Mouse (Mus musculus): ENCODE results near the gene Ntrk3. TPM values are rescaled to one million over a fixed set of nuclear protein-coding genes. Genes with fewer than 3 reads are reported as not detected.

Ntrk3 gene
- polyA plus RNA-seq, 1 experiment from 2014 or later: 1.3 TPM

DNA sequence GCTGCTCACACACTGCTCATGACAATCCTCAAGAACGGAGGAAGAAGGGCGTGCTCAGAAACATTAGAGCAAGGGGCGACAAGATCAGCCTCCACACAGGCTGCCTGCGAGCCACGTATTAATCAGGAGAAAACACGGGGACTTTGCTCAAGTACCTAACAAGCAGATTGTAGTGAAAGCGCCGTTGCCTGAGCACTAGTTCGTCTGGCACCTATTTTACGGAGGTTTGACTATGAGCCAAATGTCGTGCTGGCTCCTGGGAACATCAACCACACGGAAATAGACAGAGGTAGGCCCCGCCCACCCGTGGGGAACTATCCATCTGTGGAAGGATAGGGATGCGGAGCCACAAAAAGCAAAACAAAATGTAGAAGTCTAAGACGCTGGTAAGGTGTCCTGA is 68.4 kb downstream of the Ntrk3 start:
- H3K4me1 ChIP-seq (replicated peaks; ENCODE audit: insufficient read depth, low read length): no peaks in the 10 kb centered on the region
- 81% methylated on average over 16 of the region's 16 CpGs for whole genome bisulfite sequencing
- no peak overlapping the region for H3K9ac ChIP-seq (ENCODE audit: low read depth, low read length)
- TF ChIP-seq CTCF (IDR thresholded peaks at IDR 0.05; ENCODE audit: low read depth): no peak
- H3K27ac ChIP-seq: no peak overlapping the region
- no peaks in the 10 kb centered on the region for H3K9me3 ChIP-seq (replicated peaks; ENCODE audit: low read length)
- DNase-seq (ENCODE audit: low spot score): no peak
- no peak overlapping the region for H3K4me2 ChIP-seq (ENCODE audit: low read length)
- H3K27me3 ChIP-seq (ENCODE audit: insufficient read depth, low read length): no peaks in the 10 kb centered on the region
- ATAC-seq (replicated peaks; ENCODE audit: low FRiP score, low read depth): no peak
- H3K36me3 ChIP-seq (ENCODE audit: insufficient read depth, low read length): no peaks in the 10 kb centered on the region
- no peak overlapping the region for H3K4me3 ChIP-seq (replicated peaks; ENCODE audit: low read depth, low read length)

DNA sequence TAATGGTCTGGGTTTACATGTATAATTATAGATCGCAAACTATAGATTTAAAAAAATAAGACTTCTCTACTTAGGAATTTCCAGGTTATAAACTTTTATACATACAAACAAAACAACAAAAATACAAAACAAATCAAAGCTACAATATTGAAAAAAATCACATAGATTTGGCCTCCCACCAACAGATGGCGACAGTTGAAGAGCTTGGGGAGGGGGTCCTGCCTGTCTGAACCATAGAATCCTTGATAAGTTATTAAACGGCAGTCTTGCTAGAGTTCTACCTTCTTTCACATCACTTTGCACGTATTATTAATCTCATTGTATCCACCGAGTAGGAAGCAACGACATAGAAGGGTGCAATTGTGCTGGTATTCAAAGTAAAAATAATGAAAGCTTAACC is 68.9 kb downstream of the Ntrk3 start:
- WGBS: 89% methylated on average over 6 of the region's 6 CpGs

DNA sequence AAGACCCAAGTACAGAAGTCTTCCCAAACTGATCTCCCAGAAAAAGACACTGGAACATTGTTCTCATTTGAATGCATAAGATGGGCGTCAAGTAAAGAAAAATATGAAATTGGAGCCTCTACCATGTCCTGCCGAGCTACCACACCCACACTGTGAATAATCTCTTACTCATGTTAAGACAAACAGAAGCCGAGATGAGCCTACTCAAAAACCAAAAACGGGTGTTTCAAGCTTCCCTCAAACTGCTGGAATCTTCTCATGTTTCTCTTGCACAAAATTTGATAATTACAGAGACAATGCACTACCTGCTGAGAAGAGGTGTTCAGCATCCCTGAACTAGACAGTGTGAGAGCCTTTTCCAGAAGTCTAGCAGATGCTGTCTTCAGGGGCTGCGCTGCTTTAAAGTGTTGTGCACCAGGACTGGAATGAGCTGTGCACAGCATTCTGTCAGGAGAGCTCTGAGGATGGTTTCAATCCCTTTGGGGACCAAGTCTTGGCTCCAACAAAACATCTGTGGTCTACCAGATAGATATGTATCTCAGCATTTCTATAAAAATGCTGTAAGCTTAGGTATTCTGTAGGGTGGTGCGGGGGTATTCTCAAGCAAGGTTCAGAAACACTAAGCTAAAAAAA is 69.7 kb downstream of the Ntrk3 start:
- no peak for TF ChIP-seq CTCF (IDR thresholded peaks at IDR 0.05; ENCODE audit: low read depth)
- Histone ChIP-seq H3K4me2 (ENCODE audit: low read length) (no peak overlapping the region), H3K4me1 (replicated peaks; ENCODE audit: insufficient read depth, low read length) (no peaks in the 10 kb centered on the region), H3K27ac (no peak overlapping the region), H3K36me3 (ENCODE audit: insufficient read depth, low read length) (no peaks in the 10 kb centered on the region), H3K4me3 (replicated peaks; ENCODE audit: low read depth, low read length) (no peak overlapping the region), H3K27me3 (ENCODE audit: insufficient read depth, low read length) (no peaks in the 10 kb centered on the region), H3K9ac (ENCODE audit: low read depth, low read length) (no peak overlapping the region), H3K9me3 (replicated peaks; ENCODE audit: low read length) (no peaks in the 10 kb centered on the region)
- DNase-seq (ENCODE audit: low spot score) (no peak), ATAC-seq (replicated peaks; ENCODE audit: low FRiP score, low read depth) (no peak)
- WGBS: 81% methylated on average over 6 of the region's 6 CpGs

More for the DNA sequence above, 68.9 kb downstream of the Ntrk3 start:
- Histone ChIP-seq H3K27ac (no peak overlapping the region), H3K4me2 (ENCODE audit: low read length) (no peak overlapping the region), H3K27me3 (ENCODE audit: insufficient read depth, low read length) (no peaks in the 10 kb centered on the region), H3K9ac (ENCODE audit: low read depth, low read length) (no peak overlapping the region), H3K4me3 (replicated peaks; ENCODE audit: low read depth, low read length) (no peak overlapping the region), H3K4me1 (replicated peaks; ENCODE audit: insufficient read depth, low read length) (no peaks in the 10 kb centered on the region), H3K9me3 (replicated peaks; ENCODE audit: low read length) (no peaks in the 10 kb centered on the region), H3K36me3 (ENCODE audit: insufficient read depth, low read length) (no peaks in the 10 kb centered on the region)
- ATAC-seq (replicated peaks; ENCODE audit: low FRiP score, low read depth) (no peak), DNase-seq (ENCODE audit: low spot score) (no peak)
- no peak for TF ChIP-seq CTCF (IDR thresholded peaks at IDR 0.05; ENCODE audit: low read depth)

- H3K9me3 ChIP-seq (replicated peaks; ENCODE audit: low read length): no peaks in the 10 kb centered on the region
- no peak overlapping the region for H3K4me3 ChIP-seq (replicated peaks; ENCODE audit: low read depth, low read length)
- no peak overlapping the region for H3K27ac ChIP-seq
- H3K4me2 ChIP-seq (ENCODE audit: low read length): no peak overlapping the region
- DNase-seq (ENCODE audit: low spot score) (no peak), ATAC-seq (replicated peaks; ENCODE audit: low FRiP score, low read depth) (no peak)
- no peak for TF ChIP-seq CTCF (IDR thresholded peaks at IDR 0.05; ENCODE audit: low read depth)
- no peak overlapping the region for H3K9ac ChIP-seq (ENCODE audit: low read depth, low read length)
- H3K36me3 ChIP-seq (ENCODE audit: insufficient read depth, low read length): no peaks in the 10 kb centered on the region
- 72% methylated on average over 7 of the region's 7 CpGs for WGBS
- H3K27me3 ChIP-seq (ENCODE audit: insufficient read depth, low read length): no peaks in the 10 kb centered on the region
- H3K4me1 ChIP-seq (replicated peaks; ENCODE audit: insufficient read depth, low read length): no peaks in the 10 kb centered on the region
Measured at GRCm38 (mm10) chr7:78660832-78661231, 77.0 kb downstream of the Ntrk3 start.

DNA sequence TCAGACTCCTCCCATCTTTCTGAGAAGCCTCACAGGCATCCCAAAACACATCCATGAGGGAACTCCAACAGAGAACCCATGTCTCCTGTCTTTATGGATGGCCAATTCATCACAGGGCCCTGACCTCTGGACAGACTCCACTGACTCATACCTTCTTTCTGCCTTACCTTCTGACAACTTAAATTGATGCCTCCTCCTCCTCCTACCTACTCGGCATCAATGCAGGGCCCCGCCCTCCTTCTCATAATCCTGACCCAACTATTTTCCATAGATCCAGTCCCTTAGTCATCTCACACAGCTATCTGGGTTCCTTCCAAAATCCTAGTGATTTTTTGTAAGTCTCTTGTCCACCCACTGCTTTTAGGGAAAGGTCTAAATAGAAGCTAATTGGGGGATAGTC is 78.0 kb downstream of the Ntrk3 start:
- H3K9ac ChIP-seq (ENCODE audit: low read depth, low read length): no peak overlapping the region
- no peaks in the 10 kb centered on the region for H3K27me3 ChIP-seq (ENCODE audit: insufficient read depth, low read length)
- H3K4me1 ChIP-seq (replicated peaks; ENCODE audit: insufficient read depth, low read length): no peaks in the 10 kb centered on the region
- no peak overlapping the region for H3K4me3 ChIP-seq (replicated peaks; ENCODE audit: low read depth, low read length)
- WGBS: 84% methylated on average over 2 of the region's 2 CpGs
- H3K36me3 ChIP-seq (ENCODE audit: insufficient read depth, low read length): no peaks in the 10 kb centered on the region
- H3K27ac ChIP-seq: no peak overlapping the region
- ATAC-seq (replicated peaks; ENCODE audit: low FRiP score, low read depth): no peak
- H3K4me2 ChIP-seq (ENCODE audit: low read length): no peak overlapping the region
- TF ChIP-seq CTCF (IDR thresholded peaks at IDR 0.05; ENCODE audit: low read depth): no peak
- DNase-seq (ENCODE audit: low spot score): no peak
- no peaks in the 10 kb centered on the region for H3K9me3 ChIP-seq (replicated peaks; ENCODE audit: low read length)

GRCm38 (mm10) chr7:78658026-78658425 is 79.8 kb downstream of the Ntrk3 start:
- H3K9ac ChIP-seq (ENCODE audit: low read depth, low read length): no peak overlapping the region
- H3K4me3 ChIP-seq (replicated peaks; ENCODE audit: low read depth, low read length): no peak overlapping the region
- H3K9me3 ChIP-seq (replicated peaks; ENCODE audit: low read length): no peaks in the 10 kb centered on the region
- H3K27me3 ChIP-seq (ENCODE audit: insufficient read depth, low read length): no peaks in the 10 kb centered on the region
- no peaks in the 10 kb centered on the region for H3K36me3 ChIP-seq (ENCODE audit: insufficient read depth, low read length)
- DNase-seq (ENCODE audit: low spot score) (no peak), ATAC-seq (replicated peaks; ENCODE audit: low FRiP score, low read depth) (no peak; the same call in 1 of the 2 replicates)
- no peaks in the 10 kb centered on the region for H3K4me1 ChIP-seq (replicated peaks; ENCODE audit: insufficient read depth, low read length)
- no peak for TF ChIP-seq CTCF (IDR thresholded peaks at IDR 0.05; ENCODE audit: low read depth)
- 68% methylated on average over 10 of the region's 10 CpGs for WGBS
- no peak overlapping the region for H3K27ac ChIP-seq
- H3K4me2 ChIP-seq (ENCODE audit: low read length): no peak overlapping the region

DNA sequence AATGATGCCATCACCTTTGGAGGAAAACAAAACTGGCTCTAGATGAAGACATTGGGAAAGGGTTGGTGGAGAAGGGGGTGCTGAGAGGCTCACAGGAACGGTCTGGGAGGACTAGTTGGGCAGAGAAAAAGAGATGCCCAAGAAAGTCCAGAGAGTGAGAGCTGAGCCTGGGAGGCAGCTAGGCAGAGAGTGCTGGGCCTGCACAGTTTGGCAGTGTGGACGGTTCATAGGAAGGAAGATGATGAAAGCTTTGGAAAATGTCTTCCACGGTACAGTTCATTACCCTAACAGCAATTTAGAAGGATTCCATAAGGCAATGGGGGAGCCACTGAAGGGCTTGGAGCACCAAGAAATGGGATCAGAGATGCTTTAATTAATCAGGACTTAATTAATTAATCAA is 81.6 kb downstream of the Ntrk3 start:
- WGBS: 60% methylated on average over 3 of the region's 3 CpGs
- Histone ChIP-seq H3K36me3 (ENCODE audit: insufficient read depth, low read length) (no peaks in the 10 kb centered on the region), H3K27me3 (ENCODE audit: insufficient read depth, low read length) (no peaks in the 10 kb centered on the region), H3K9ac (ENCODE audit: low read depth, low read length) (no peak overlapping the region), H3K4me2 (ENCODE audit: low read length) (no peak overlapping the region), H3K4me3 (replicated peaks; ENCODE audit: low read depth, low read length) (no peak overlapping the region), H3K9me3 (replicated peaks; ENCODE audit: low read length) (no peaks in the 10 kb centered on the region), H3K4me1 (replicated peaks; ENCODE audit: insufficient read depth, low read length) (no peaks in the 10 kb centered on the region), H3K27ac (no peak overlapping the region)
- ATAC-seq (replicated peaks; ENCODE audit: low FRiP score, low read depth) (no peak), DNase-seq (ENCODE audit: low spot score) (no peak)
- TF ChIP-seq CTCF (IDR thresholded peaks at IDR 0.05; ENCODE audit: low read depth): no peak

Data from kidney, postnatal 0 days (tissue).